Mouse (Mus musculus) right cerebral cortex, adult 2 months (tissue): ENCODE data around the gene Fam228b.
"Not testable (repeated sequence)": the region's sequence is repeated elsewhere in the genome, so short reads cannot be mapped to it uniquely, and the experiment has no call there.

Experiments
- DNase-seq, 2 experiments: peaks; one replicate each; pipeline ENCODE4 v3.0.0; 2021 to 2022; ENCODE audit warnings: low spot score in 2 of 2

Gene Fam228b

DNA sequence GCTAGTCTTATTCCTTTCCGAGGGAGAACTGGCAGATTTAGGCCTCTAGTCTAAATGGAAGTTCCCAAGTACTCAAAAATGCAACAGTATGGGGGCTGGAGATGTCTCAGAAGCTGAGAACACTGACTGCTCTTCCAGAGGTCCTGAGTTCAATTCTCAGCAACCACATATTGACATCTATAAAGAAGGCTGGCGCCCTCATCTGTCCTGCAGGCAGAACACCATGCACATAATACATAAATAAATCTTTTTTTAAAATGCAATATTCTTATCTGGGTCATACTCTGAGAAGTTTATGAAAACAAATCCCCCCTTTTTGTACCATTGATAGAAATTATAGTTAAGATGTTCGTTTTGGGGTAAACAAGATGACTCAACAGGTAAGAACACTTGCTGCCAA lies 26.9 kb downstream of the Fam228b start:
- no peak for DNase-seq

DNA sequence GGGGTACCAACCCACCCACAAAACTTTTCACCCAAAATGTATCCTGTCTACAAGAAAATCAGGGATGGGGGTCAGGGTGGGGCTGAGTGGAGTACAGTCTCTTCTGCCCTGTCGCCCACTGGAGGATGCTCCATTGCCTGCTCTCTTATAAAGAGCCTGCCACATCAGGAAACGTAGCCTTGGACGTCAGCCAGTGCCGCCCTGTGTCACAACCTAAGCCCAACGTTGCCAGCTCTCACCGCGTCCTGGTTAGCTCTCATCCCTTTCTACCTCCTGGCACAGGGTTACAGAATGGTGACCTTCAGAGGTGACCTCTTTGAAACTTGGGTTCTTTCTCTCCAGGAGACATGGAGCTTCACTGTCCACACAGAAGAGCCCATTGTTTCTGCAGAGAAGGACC lies 28.2 kb downstream of the Fam228b start:
- no peak for DNase-seq

DNA sequence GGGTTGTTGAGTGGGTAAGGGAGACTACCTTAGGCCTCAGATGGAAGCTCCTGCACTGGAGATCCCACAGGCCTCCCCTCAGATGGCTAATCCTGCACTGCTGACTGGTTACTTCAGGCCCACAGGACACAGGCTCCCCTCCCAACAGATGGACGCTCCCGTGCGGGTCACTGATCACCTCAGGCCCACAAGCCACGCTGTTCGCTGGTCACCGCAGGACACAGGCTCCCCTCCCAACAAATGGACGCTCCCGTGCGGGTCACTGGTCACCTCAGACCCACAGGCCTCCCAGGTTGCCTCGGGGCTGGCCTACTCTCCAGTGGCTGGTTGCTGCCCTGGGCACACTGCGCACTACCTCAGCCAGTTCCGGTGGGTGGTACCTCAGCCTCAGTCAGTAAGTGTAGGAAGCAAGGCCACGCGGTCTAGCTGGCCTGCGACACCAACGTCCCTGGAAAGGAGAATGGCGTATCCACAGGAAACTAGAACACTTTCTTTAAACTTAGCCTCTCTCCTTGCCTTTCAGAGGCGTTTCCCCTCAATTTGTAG lies 31.0 kb downstream of the Fam228b start, which contains the start of gene Fam228a:
Fam228a (minus strand) TSS at position 400 of the 546 bp plus-strand sequence.
- no peak for DNase-seq

DNA sequence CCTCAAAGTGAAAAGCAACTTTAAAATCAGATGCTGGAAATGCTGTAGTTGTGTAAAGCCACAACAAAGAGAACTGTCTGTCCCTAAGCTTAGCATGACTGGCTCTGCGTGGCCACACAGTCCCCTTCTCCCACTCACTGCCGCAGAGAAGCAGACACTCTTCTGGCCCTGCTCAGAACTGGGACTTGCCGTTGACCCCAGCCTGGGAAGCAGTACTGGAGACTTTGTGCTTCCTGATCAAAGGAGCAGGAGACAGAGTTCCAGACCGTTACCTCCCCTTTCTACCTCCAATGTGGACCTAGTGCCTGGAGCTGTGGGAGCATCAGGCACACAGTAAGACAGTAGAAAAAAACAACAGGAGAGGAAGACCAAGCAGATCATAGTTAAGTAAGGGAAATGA lies 36.7 kb downstream of the Fam228b start:
- no peak for DNase-seq

DNA sequence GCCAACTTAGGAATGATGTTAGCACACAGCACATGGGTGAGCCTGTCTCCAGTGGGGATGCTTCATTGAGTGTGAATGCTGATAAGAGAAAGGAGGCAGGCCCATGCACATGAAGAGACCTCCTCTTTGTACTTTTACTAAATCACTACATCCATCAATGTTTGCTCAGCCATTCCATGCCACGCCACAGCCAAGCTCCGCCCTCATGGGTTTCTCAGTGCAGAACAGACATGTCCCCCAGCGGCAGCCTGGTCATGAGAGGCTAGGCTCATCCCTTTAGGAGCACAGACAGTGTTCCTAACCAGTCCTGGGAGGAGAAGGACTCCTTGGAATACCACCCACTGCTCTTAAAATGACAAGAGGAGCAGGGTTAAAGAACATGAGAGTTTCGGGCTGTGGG lies 37.4 kb downstream of the Fam228b start:
- no peak for DNase-seq

DNA sequence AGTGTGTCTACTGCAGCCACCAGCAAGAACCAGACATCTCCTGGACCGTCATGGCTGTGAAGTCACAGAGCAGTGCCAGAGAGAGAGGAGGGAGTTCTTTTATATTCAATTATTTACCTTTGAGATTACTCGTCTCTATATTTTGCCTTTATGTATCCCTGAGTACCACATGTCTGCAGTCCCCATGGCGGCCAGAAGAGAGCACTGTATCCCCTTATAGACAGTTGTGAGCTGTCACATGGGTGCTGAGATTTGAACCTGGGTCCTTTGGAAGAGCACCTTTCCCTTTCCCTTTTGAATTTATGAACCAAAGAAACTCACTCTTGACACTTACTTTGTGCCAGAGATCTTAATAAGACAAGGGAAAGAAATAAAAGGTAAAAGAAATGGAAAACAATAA lies 39.9 kb downstream of the Fam228b start:
- no peak for DNase-seq

DNA sequence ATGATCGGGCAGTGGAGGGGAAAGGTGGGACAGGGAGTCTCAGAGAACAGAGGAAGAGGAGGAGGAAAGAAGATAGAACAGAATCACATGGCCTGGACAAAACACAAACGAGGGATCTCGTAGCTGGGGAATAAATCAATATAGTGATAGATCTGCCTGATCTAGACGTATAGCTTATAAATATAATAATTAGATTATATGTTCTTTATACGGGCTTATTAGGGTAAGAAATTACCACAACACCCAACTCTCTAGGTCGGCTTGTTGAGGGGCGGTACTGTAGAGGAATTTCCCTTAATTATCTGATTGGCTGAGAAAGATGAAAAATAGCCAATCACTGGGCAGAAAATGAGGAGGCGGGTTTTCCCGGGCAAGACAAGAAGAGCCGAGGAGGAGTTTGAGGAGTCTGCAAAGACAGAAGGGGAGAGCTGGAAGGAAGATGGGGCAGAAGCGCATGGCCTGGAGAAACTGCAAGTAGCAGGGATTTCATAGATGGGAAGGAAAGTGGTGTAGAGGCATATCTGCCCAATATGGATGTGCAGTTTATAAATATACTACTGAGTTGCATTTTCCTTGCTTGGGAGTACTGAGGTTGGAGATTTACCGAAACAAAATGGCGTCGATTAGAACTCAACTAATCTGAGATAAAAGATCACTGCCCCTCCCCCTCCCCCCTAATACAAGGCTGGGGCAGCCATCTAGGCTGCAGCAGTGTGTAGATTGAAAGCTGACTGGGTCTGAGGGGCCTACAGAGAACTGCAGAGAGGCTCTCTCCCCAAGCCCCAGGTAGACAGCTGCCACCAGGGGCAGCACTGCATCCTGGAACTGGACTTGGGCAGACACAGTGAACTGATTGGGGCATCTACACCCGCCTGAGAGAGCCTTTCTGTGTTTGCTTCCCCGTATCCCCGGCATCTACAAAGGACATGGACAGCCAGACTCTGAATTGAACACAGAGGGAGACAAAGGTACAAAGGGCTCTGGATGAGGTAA lies 49.0 kb downstream of the Fam228b start:
- DNase-seq, result no peak

DNA sequence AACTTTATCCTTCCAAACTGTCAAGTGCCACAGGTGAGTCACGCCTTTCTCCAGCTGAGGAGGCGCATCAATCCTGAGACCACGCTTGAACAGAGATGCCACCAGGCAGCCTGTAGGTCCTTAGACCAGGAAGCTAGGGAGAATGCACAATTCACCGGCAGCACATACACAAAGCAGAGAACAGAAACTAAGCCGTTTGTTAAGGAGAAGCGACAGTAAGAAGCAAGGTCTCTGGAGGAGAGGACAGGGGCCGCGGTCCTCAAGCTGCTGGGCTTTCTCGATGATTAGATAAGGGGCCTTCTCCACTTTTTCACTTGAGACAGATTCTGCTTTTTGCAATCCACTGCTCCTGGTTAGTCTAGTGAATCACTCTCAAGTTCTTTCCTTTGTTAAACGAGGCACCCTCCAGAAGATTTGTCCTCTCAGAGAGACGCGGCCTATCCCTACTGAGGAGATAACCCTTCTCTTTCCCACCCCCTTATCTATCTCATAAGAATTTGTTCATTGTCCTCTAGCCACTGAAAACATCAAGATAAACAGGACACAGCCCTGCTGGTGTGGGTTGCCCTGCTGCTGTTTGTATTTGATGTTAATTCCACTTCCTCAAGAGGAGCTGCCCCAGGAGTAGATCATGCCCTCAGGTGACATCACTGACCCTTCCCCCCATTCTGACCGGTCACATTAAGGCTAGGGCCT lies 49.9 kb downstream of the Fam228b start:
- no peak for DNase-seq

DNA sequence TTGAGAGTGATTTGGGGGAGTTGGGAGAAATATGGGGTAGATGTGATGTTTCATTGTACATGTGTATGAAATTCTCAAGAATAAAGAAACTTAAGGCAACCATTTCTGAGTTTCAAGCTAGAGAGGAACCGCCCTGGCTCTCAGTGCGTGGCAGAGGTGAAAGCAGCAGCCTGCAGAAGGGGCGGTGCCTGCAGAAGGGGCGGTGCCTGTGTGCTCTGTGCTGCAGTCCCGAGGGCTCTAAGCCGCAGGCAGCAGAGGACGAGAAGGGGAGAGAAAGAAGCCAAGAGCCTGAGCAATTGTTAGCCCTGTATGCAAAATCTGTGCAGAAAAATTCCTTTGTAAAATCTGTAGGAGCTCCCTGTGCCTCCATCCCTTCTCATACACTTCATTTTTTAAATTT lies 51.6 kb downstream of the Fam228b start:
- DNase-seq, result no peak

DNA sequence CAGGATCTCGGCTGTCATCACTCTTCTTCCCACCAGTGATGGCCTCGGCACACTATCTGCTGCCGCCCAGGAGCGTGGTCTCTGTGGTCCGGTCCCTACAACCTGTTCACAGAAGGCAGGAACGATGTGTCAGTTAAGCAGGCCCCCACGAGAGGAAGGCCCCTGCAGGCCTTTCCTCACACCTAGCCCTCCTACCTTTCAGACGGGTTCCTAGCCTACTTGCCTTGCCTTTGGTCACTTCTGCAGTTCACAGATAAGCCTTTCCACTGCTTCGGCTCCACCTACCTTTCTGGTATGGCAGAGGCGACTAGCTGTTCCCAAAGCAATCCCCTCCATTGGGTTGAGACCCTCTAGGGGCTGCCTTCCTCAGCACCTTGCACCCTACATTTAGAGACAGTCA lies 53.5 kb downstream of the Fam228b start:
- DNase-seq, result no peak

DNA sequence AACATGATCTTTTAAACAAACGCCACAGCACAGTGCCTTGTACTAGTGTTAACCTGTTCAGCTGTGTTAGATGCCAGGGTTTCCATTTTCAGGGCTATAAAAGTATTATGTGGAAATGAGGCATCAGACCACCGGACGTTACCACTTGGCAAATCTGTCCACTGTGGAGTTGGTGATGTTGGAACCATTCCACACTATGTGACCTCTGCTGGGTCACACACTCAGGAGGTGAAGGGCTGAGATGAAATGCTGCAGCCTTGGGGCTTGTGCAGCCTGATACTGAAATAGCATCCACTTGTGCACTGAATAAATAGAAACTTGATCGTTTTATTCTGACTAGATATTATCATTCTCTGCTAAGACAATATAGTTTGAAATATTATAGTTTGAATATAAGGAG lies 55.7 kb downstream of the Fam228b start:
- no peak for DNase-seq

DNA sequence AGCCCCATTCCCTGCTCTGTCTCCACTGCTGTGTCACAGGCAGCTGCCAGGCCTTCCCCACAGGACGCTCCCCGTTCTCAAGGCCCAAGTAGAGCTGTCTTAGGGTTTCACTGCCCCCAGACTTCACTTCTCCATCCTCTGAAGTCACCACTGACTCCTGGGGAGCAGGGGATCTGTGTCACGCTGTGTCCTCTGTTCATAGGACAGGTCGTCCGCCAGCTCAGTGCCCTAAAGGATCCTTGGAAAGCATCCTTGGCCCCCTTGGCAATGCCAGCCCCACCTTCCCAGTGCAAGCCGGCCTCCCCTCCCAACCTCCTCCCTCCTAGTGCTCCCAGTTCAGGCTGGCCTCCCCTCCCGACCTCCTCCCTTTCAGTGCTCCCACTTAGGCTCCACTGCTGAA lies 59.1 kb downstream of the Fam228b start:
- DNase-seq, result no peak

DNA sequence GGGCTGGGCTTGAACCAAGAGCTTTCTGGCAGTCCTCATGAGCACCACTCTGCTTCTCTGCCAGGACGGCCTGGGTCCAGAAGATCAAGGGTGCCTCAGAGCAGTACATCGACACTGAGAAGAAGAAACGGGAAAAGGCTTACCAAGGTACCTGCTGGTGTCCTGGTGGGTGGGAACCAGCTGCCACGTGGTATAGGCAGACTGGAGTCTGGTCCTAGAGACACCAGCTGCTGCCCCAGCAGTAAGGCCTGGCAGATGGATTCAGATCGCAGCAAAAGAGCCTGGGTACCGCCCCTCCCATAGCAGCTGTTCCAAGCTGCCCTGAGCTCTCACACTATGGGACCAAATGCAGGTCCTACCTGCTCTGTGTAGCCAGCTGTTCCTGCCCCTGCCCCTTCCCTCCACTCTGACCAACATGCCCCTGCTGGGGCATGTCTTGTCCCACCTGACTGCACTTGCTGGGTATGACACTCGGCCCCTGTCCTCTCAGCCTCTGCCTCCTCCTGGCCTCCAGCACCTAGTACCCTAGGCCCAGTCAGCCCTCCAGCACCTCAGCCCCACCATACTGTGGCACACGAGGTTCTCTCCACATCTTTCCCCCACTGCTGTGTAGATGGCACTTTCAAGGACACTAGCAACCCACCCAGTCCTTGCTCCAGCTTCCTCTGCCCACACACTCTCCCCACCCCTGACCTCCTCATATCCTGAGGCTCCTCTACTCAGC lies 60.0 kb downstream of the Fam228b start:
- no peak for DNase-seq

DNA sequence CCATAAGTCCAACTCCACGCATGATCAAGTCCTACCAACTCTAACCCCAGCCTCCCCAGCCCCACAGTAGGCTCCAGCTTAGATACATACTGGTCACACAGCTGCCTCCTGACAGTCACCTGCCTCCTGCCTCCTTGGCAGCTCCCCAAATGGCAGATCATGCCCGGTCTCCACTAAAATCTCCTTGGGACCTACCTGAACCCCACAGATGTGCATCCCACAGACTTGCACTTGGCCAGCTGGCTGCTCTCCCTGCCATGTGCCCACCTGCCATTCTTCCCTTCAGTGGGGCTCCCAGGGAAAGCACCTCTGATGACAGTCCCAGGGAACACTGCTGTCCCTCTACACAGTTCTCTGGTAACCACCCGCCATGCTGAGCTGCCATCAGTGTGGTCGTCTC lies 60.8 kb downstream of the Fam228b start:
- no peak for DNase-seq

DNA sequence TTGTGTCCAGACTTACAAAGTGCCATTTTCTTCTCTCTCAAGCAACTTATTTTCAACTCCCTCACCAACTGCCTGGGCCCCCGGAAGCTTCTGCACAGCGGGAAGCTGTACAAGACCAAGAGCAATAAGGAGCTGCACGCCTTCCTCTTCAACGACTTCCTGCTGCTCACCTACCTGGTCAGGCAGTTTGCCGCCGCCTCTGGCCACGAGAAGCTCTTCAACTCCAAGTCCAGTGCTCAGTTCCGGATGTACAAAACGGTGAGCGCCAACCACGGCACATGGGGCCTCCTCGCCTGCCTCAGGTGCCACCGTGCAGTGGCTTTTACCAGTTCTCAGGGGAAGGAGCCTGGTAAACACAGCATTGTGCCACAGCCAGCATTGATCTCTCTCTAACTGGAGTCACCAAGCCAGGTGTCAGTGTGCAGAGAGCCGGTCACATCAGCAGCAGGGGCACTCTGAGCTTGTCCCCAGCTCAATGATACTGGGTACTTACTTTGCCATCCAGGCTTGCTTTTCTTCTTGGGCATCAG lies 61.5 kb downstream of the Fam228b start:
- no peak for DNase-seq

DNA sequence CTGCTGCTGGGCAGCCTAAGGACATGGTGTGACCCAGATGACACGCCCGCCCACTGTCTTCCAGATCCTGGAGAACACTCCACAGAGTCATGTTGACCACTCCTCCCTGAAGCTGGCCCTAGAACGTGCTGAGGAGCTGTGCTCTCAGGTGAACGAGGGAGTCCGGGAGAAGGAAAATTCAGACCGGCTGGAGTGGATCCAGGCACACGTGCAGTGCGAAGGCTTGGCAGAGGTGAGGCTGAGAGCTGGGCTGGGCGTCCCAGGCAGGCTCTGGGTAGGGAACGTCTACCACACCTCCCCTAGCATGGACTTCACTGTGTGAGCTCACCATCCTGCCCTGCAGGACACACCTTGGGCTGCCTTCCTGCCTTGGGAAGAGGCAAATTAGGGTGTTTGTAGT lies 62.2 kb downstream of the Fam228b start:
- no peak for DNase-seq

DNA sequence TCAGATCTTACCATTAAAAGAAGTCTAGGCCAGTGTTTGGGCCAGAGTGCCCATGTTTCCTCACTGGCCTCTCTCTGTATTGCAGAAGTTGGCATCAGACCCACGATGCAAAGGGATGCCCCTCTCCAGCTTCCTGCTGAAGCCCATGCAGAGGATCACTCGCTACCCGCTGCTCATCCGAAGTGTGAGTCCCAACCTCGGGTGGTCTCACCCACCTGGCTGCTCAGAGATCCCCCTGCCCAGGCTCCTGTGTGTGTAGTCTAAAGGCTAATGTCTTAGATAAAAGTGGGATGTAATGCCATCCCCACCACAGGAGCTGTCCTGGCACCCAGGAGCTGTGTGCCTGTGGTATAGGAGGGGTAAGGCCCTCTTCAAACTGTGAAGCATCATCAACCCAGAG lies 62.9 kb downstream of the Fam228b start:
- DNase-seq, result no peak

DNA sequence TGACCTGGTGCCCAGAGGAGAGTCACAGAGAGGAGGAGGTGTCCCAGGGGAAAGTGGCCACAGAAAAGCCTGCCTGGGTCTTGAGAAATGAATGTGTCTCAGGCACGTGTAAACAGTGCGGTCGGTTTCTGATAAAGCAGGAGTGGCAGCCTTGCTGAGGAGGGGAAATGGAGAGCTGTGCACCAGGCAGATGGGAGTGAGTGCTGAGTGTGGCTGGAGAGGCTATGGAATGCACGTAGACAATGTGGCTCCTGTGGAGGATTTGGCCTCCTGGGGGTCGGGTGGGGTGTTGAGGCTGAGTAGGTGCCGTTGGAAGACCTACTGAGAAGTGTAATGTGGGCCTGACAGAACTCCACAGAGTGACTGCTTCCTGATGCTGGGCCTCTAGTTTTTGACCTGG lies 63.4 kb downstream of the Fam228b start:
- DNase-seq, result not testable (repeated sequence)

DNA sequence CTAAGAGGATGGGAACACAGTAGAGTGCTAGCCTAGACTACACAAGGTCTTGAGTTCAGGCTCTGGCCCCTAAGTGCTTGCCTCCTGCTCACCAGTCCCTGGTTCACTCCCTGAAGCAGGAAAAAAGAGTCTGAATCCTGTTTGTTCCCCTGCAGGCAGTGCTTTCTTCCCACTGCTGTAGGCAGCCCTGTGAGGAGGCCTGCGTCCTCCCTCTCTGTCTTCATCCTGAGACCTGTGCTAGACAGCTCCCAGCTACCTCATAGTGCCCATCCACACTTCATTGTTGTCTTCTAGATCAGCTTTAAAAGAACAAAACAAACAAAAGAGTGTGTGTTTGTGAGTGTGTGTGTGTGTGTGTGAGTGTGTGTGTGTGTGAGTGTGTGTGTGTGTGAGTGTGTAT lies 74.5 kb downstream of the Fam228b start:
- no peak for DNase-seq

DNA sequence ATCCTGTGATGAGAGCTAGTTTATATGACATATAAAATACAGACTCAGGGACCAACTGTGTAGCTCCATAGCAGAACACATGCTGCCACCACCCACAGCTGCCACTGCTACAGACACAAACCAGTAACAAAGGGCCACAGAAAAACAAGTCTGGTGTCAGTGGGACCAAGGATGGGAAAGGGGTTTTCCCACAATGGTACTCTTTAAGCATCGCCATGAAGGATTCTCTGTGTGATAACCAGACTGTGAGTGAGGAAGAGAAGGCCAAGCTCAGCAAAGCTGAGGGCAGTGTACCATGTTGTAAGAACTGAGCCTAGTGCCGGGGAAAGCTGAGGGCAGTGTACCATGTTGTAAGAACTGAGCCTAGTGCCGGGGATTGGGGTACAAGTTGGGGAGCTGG lies 77.9 kb downstream of the Fam228b start:
- no peak for DNase-seq
